Mouse (Mus musculus): Measurements from ENCODE around the gene Phldb2. TPM values are rescaled to one million over a fixed set of nuclear protein-coding genes. Genes with fewer than 3 reads are reported as not detected.

Phldb2 gene
- total and polyA plus RNA-seq, 3 experiments = 0.55 TPM; not detected in 2

GRCm38 (mm10) chr16:45825309-45825708 is 128.1 kb downstream of the Phldb2 start:
- Histone ChIP-seq H3K4me1 (ENCODE audit: insufficient read depth, low read depth, low read length) (no peaks in the 10 kb centered on the region), H3K36me3 (replicated peaks) (no peaks in the 10 kb centered on the region), H3K27me3 (ENCODE audit: insufficient read depth, low read length) (no peaks in the 10 kb centered on the region), H3K9me3 (replicated peaks) (peaks cover 6% of the 10 kb centered on the region; the same call in 1 of the 2 replicates), H3K4me3 (ENCODE audit: low read depth, low read length) (no peak overlapping the region)
- no peak for ATAC-seq (ENCODE audit: extremely low read depth, insufficient number of reproducible peaks, low FRiP score, poor library complexity, severe bottlenecking)
- DNase-seq (ENCODE audit: low spot score) = no peak
- TF ChIP-seq POLR2AphosphoS5 (IDR thresholded peaks at IDR 0.05; ENCODE audit: insufficient replicate concordance, low read depth, low read length) = no peak
- TF ChIP-seq TAL1 (conservative IDR thresholded peaks at IDR 0.05; ENCODE audit: low read depth, low read length) = no peak
- no peak for TF ChIP-seq CTCF (IDR thresholded peaks at IDR 0.05; ENCODE audit: low read depth, low read length)
- no peak for TF ChIP-seq GATA1 (IDR thresholded peaks at IDR 0.05; ENCODE audit: borderline replicate concordance, low read length)
- TF ChIP-seq GATA2 (IDR thresholded peaks at IDR 0.05; ENCODE audit: borderline replicate concordance, low read depth, low read length) = no peak

- H3K4me1 ChIP-seq (ENCODE audit: insufficient read depth, low read depth, low read length) = no peaks in the 10 kb centered on the region
- ATAC-seq (ENCODE audit: extremely low read depth, insufficient number of reproducible peaks, low FRiP score, poor library complexity, severe bottlenecking) (no peak), DNase-seq (ENCODE audit: low spot score) (no peak)
- no peak for TF ChIP-seq TAL1 (conservative IDR thresholded peaks at IDR 0.05; ENCODE audit: low read depth, low read length)
- no peak for TF ChIP-seq GATA2 (IDR thresholded peaks at IDR 0.05; ENCODE audit: borderline replicate concordance, low read depth, low read length)
- H3K9me3 ChIP-seq (replicated peaks) = peaks cover 6% of the 10 kb centered on the region; the same call in 1 of the 2 replicates
- H3K4me3 ChIP-seq (ENCODE audit: low read depth, low read length) = no peak overlapping the region
- no peaks in the 10 kb centered on the region for H3K27me3 ChIP-seq (ENCODE audit: insufficient read depth, low read length)
- no peaks in the 10 kb centered on the region for H3K36me3 ChIP-seq (replicated peaks)
Observed at GRCm38 (mm10) chr16:45824025-45824424, 129.4 kb downstream of the Phldb2 start.

GRCm38 (mm10) chr16:45819911-45820310 is 133.5 kb downstream of the Phldb2 start:
- H3K36me3 ChIP-seq (replicated peaks) = no peaks in the 10 kb centered on the region
- no peak for TF ChIP-seq TAL1 (conservative IDR thresholded peaks at IDR 0.05; ENCODE audit: low read depth, low read length)
- no peak for TF ChIP-seq GATA1 (IDR thresholded peaks at IDR 0.05; ENCODE audit: borderline replicate concordance, low read length)
- TF ChIP-seq GATA2 (IDR thresholded peaks at IDR 0.05; ENCODE audit: borderline replicate concordance, low read depth, low read length) = no peak
- TF ChIP-seq POLR2AphosphoS5 (IDR thresholded peaks at IDR 0.05; ENCODE audit: insufficient replicate concordance, low read depth, low read length) = no peak
- TF ChIP-seq CTCF (IDR thresholded peaks at IDR 0.05; ENCODE audit: low read depth, low read length) = no peak
- no peak overlapping the region for H3K4me3 ChIP-seq (ENCODE audit: low read depth, low read length)
- no peak for DNase-seq (ENCODE audit: low spot score)
- H3K4me1 ChIP-seq (ENCODE audit: insufficient read depth, low read depth, low read length) = no peaks in the 10 kb centered on the region
- no peaks in the 10 kb centered on the region for H3K27me3 ChIP-seq (ENCODE audit: insufficient read depth, low read length)
- peaks cover 2% of the 10 kb centered on the region; the same call in 1 of the 2 replicates for H3K9me3 ChIP-seq (replicated peaks)
- ATAC-seq (ENCODE audit: extremely low read depth, insufficient number of reproducible peaks, low FRiP score, poor library complexity, severe bottlenecking) = no peak

- Histone ChIP-seq H3K4me3 (ENCODE audit: low read depth, low read length) (no peak overlapping the region), H3K36me3 (replicated peaks) (no peaks in the 10 kb centered on the region), H3K27me3 (ENCODE audit: insufficient read depth, low read length) (no peaks in the 10 kb centered on the region), H3K9me3 (replicated peaks) (no peaks in the 10 kb centered on the region), H3K4me1 (ENCODE audit: insufficient read depth, low read depth, low read length) (no peaks in the 10 kb centered on the region)
- no peak for ATAC-seq (ENCODE audit: extremely low read depth, insufficient number of reproducible peaks, low FRiP score, poor library complexity, severe bottlenecking)
- TF ChIP-seq GATA2 (IDR thresholded peaks at IDR 0.05; ENCODE audit: borderline replicate concordance, low read depth, low read length) = no peak
- no peak for DNase-seq (ENCODE audit: low spot score)
Observed at GRCm38 (mm10) chr16:45817795-45818194, 135.6 kb downstream of the Phldb2 start.

- ATAC-seq (ENCODE audit: extremely low read depth, insufficient number of reproducible peaks, low FRiP score, poor library complexity, severe bottlenecking) (no peak), DNase-seq (ENCODE audit: low spot score) (no peak)
- TF ChIP-seq GATA1 (IDR thresholded peaks at IDR 0.05; ENCODE audit: borderline replicate concordance, low read length) (no peak), GATA2 (IDR thresholded peaks at IDR 0.05; ENCODE audit: borderline replicate concordance, low read depth, low read length) (no peak), CTCF (IDR thresholded peaks at IDR 0.05; ENCODE audit: low read depth, low read length) (no peak)
- H3K27me3 ChIP-seq (ENCODE audit: insufficient read depth, low read length) = no peaks in the 10 kb centered on the region
- no peaks in the 10 kb centered on the region for H3K4me1 ChIP-seq (ENCODE audit: insufficient read depth, low read depth, low read length)
- H3K9me3 ChIP-seq (replicated peaks) = no peaks in the 10 kb centered on the region
- no peaks in the 10 kb centered on the region for H3K36me3 ChIP-seq (replicated peaks)
- no peak overlapping the region for H3K4me3 ChIP-seq (ENCODE audit: low read depth, low read length)
Observed at GRCm38 (mm10) chr16:45816670-45817069, 136.7 kb downstream of the Phldb2 start.

- Histone ChIP-seq H3K36me3 (replicated peaks) (no peaks in the 10 kb centered on the region), H3K4me3 (ENCODE audit: low read depth, low read length) (no peak overlapping the region), H3K4me1 (ENCODE audit: insufficient read depth, low read depth, low read length) (no peaks in the 10 kb centered on the region), H3K9me3 (replicated peaks) (no peaks in the 10 kb centered on the region), H3K27me3 (ENCODE audit: insufficient read depth, low read length) (no peaks in the 10 kb centered on the region)
- TF ChIP-seq GATA1 (IDR thresholded peaks at IDR 0.05; ENCODE audit: borderline replicate concordance, low read length) (no peak), GATA2 (IDR thresholded peaks at IDR 0.05; ENCODE audit: borderline replicate concordance, low read depth, low read length) (no peak), TAL1 (conservative IDR thresholded peaks at IDR 0.05; ENCODE audit: low read depth, low read length) (no peak), CTCF (IDR thresholded peaks at IDR 0.05; ENCODE audit: low read depth, low read length) (no peak), POLR2AphosphoS5 (IDR thresholded peaks at IDR 0.05; ENCODE audit: insufficient replicate concordance, low read depth, low read length) (no peak)
- DNase-seq (ENCODE audit: low spot score) (no peak), ATAC-seq (ENCODE audit: extremely low read depth, insufficient number of reproducible peaks, low FRiP score, poor library complexity, severe bottlenecking) (no peak)
Observed at GRCm38 (mm10) chr16:45814611-45815010, 138.8 kb downstream of the Phldb2 start.

GRCm38 (mm10) chr16:45811788-45812187 is 141.6 kb downstream of the Phldb2 start:
- Histone ChIP-seq H3K36me3 (replicated peaks) (no peaks in the 10 kb centered on the region), H3K4me1 (ENCODE audit: insufficient read depth, low read depth, low read length) (no peaks in the 10 kb centered on the region), H3K27me3 (ENCODE audit: insufficient read depth, low read length) (no peaks in the 10 kb centered on the region), H3K9me3 (replicated peaks) (peaks cover 4% of the 10 kb centered on the region; the same call in 1 of the 2 replicates), H3K4me3 (ENCODE audit: low read depth, low read length) (no peak overlapping the region)
- DNase-seq (ENCODE audit: low spot score) = no peak
- TF ChIP-seq GATA2 (IDR thresholded peaks at IDR 0.05; ENCODE audit: borderline replicate concordance, low read depth, low read length) (no peak), TAL1 (conservative IDR thresholded peaks at IDR 0.05; ENCODE audit: low read depth, low read length) (no peak), CTCF (IDR thresholded peaks at IDR 0.05; ENCODE audit: low read depth, low read length) (no peak), POLR2AphosphoS5 (IDR thresholded peaks at IDR 0.05; ENCODE audit: insufficient replicate concordance, low read depth, low read length) (no peak), GATA1 (IDR thresholded peaks at IDR 0.05; ENCODE audit: borderline replicate concordance, low read length) (no peak)
- no peak for ATAC-seq (ENCODE audit: extremely low read depth, insufficient number of reproducible peaks, low FRiP score, poor library complexity, severe bottlenecking)
